Mouse (Mus musculus): ENCODE data around the gene Ifi205. TPM values are rescaled to one million over a fixed set of nuclear protein-coding genes. Genes with fewer than 3 reads are reported as not detected.
"Not testable (repeated sequence)": the region's sequence is repeated elsewhere in the genome, so short reads cannot be mapped to it uniquely, and the experiment has no call there.

Ifi205 gene
- total RNA-seq, 2 experiments from 2014 or later: 3.1 TPM; not detected in 1

- ATAC-seq (replicated peaks; ENCODE audit: low FRiP score, low TSS enrichment, poor library complexity, severe bottlenecking): not testable (repeated sequence)
These were observed 50.6 kb downstream of the Ifi205 start for GRCm38 (mm10) chr1:173981038-173981437.

- ATAC-seq (replicated peaks; ENCODE audit: low FRiP score, low TSS enrichment, poor library complexity, severe bottlenecking): no peak
These were observed 54.0 kb downstream of the Ifi205 start for GRCm38 (mm10) chr1:173977622-173978021.

GRCm38 (mm10) chr1:173973111-173973510 is 58.5 kb downstream of the Ifi205 start:
- ATAC-seq (replicated peaks; ENCODE audit: low FRiP score, low TSS enrichment, poor library complexity, severe bottlenecking): no peak

Other genes starting within 250 kb of the Ifi205 start
- not detected in 2 replicates for gene Ifi211, start 118.8 kb downstream of the Ifi205 start, total RNA-seq (2014; fragmentation: Nextera tagmentation)
- 2.6 and 4.1 TPM in 2 replicates for gene Ifi211, start 118.8 kb downstream of the Ifi205 start, total RNA-seq (2017)
- gene Mndal, start 89.3 kb downstream of the Ifi205 start, total RNA-seq (2014; fragmentation: Nextera tagmentation): 39.2 and 48.4 TPM in 2 replicates
- 48.0 and 63.2 TPM in 2 replicates for gene Mndal, start 89.3 kb downstream of the Ifi205 start, total RNA-seq (2017)
- gene Ifi203, start 89.1 kb downstream of the Ifi205 start, total RNA-seq (2014; fragmentation: Nextera tagmentation): 21.6 and 24.5 TPM in 2 replicates
- 9.5 and 28.7 TPM in 2 replicates for gene Ifi203, start 89.1 kb downstream of the Ifi205 start, total RNA-seq (2017)
- gene Ifi202b, start 49.1 kb downstream of the Ifi205 start, total RNA-seq (2014; fragmentation: Nextera tagmentation): not detected in 2 replicates
- gene Ifi202b, start 49.1 kb downstream of the Ifi205 start, total RNA-seq (2017): not detected in 2 replicates
- gene Olfr433, start 8.9 kb upstream of the Ifi205 start, total RNA-seq (2014; fragmentation: Nextera tagmentation): not detected in 2 replicates
- not detected in 2 replicates for gene Olfr433, start 8.9 kb upstream of the Ifi205 start, total RNA-seq (2017)
- not detected in 2 replicates for gene Olfr432, start 17.4 kb upstream of the Ifi205 start, total RNA-seq (2014; fragmentation: Nextera tagmentation)
- not detected in 2 replicates for gene Olfr432, start 17.4 kb upstream of the Ifi205 start, total RNA-seq (2017)
- gene Olfr430, start 34.8 kb upstream of the Ifi205 start, total RNA-seq (2014; fragmentation: Nextera tagmentation): not detected in 2 replicates
- gene Olfr430, start 34.8 kb upstream of the Ifi205 start, total RNA-seq (2017): not detected in 2 replicates
- gene Olfr429, start 52.5 kb upstream of the Ifi205 start, total RNA-seq (2014; fragmentation: Nextera tagmentation): not detected in 2 replicates
- not detected in 2 replicates for gene Olfr429, start 52.5 kb upstream of the Ifi205 start, total RNA-seq (2017)
- gene Olfr427, start 65.1 kb upstream of the Ifi205 start, total RNA-seq (2014; fragmentation: Nextera tagmentation): not detected in 2 replicates
- not detected in 2 replicates for gene Olfr427, start 65.1 kb upstream of the Ifi205 start, total RNA-seq (2017)
- gene Olfr231, start 89.4 kb upstream of the Ifi205 start, total RNA-seq (2014; fragmentation: Nextera tagmentation): not detected in 2 replicates
- gene Olfr231, start 89.4 kb upstream of the Ifi205 start, total RNA-seq (2017): not detected in 2 replicates
- not detected in 2 replicates for gene Olfr424, start 99.7 kb upstream of the Ifi205 start, total RNA-seq (2014; fragmentation: Nextera tagmentation)
- not detected in 2 replicates for gene Olfr424, start 99.7 kb upstream of the Ifi205 start, total RNA-seq (2017)
- not detected in 2 replicates for gene Olfr420, start 123.8 kb upstream of the Ifi205 start, total RNA-seq (2014; fragmentation: Nextera tagmentation)
- not detected in 2 replicates for gene Olfr420, start 123.8 kb upstream of the Ifi205 start, total RNA-seq (2017)
- 39.3 and 44.3 TPM in 2 replicates for gene Spta1, start 141.0 kb upstream of the Ifi205 start, total RNA-seq (2014; fragmentation: Nextera tagmentation)
- 50.4 and 72.5 TPM in 2 replicates for gene Spta1, start 141.0 kb upstream of the Ifi205 start, total RNA-seq (2017)
- gene Olfr419, start 220.3 kb upstream of the Ifi205 start, total RNA-seq (2014; fragmentation: Nextera tagmentation): not detected in 2 replicates
- gene Olfr419, start 220.3 kb upstream of the Ifi205 start, total RNA-seq (2017): not detected in 2 replicates

Data from megakaryocyte-erythroid progenitor cell, adult 5-6 weeks (primary cell).